Mouse (Mus musculus): ENCODE data around the gene Lrch3.
"Not testable (repeated sequence)": the region's sequence is repeated elsewhere in the genome, so short reads cannot be mapped to it uniquely, and the experiment has no call there.

Lrch3 gene

GRCm38 (mm10) chr16:32913937-32914881, at the start of gene Lrch3:
Gene Lrch3 (plus strand): TSS chr16:32914100.
- peak; percentile 90 for DNase-seq (ENCODE audit: low read depth, low spot score)

GRCm38 (mm10) chr16:32865401-32865800, 48.5 kb upstream of the Lrch3 start:
- peak; percentile 12 for DNase-seq (ENCODE audit: low read depth, low spot score)

DNA sequence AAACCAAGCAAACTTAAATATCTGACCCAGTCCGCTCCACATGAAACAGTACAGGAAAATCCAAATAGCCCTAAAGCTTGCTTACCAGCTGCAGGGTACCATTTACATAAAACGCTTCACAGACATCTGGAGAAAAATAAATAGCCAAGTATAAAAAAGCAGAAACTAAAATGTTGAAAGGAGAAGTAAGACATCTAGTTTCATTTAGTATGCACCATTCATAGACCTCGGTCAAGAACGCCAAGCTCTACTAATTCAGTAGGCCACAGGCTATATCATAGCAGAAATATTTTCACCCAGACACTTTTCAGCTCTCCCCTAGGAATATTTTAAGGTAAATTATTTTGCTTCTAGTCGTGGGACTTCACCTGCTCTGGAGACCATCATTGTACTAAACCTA, 47.2 kb upstream of the Lrch3 start:
- DNase-seq (ENCODE audit: low read depth, low spot score): no peak

DNA sequence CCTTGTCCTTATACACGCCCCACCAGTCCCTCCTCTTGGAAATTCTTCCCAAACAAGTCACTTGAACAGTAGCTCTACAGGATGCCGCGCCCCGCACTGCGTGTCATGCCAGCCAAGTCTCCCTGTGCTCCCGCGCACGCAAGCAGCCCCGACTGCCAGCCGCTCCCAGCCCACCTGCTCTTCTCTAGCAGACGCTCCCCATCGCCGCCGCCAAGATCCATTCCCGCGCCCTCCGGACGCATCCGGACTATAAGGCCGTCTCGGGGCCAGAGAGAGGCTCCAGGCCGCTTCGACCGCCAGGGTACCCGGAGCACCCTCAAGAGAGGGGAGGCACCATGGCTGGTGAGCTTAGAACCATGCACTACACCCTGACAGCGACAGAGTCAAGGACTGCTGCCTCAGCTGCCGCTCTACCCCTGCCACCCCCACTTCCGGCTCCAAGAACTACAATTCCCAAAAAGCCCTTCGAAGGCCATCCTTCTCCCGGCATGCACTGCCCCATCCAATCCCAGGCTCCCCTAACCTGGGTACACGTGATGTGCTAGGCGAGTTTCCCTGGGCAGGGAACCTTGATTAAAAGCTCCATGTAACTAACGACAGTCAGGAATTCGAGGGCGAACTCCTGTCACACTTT, 45.9 kb upstream of the Lrch3 start:
- peak; percentile 96 for DNase-seq (ENCODE audit: low read depth, low spot score)

DNA sequence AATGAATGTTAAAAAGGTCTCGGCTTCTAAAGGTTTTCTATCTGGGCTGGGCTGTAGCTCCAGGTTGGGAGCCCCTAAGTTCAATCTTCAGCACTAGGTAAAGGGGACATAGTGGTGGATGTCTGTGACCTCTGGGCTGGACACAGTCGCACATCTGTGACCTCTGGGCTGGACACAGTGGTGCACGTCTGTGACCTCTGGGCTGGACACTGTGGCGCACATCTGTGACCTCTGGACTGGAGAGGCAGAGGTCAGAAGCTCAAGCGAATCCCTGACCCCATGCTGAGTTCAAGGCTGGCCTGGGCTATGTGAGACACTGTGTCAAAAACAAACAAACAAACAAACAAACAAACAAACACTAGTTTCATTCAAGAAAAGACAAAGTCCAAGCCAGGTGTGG, 43.7 kb upstream of the Lrch3 start:
- DNase-seq (ENCODE audit: low read depth, low spot score): no peak

DNA sequence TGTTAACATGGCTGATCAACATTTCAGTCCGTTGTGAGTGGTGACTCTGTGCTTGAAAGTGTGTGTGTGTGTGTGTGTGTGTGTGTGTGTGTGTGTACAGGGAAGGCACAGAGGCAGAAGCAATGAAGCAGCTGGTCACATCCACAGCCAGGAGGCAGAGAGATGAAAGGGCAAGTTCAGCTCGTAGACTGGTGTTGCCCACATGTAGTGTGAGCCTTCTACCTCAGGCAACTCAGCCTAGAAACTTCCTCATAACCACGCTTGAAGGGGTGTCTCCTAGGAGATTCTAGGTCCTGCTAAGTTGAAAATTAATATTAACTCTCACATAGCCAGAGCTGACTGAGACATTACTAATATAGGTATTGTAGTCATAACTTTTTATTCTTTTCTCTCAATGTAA, 40.5 kb upstream of the Lrch3 start:
- no peak for DNase-seq (ENCODE audit: low read depth, low spot score)

DNA sequence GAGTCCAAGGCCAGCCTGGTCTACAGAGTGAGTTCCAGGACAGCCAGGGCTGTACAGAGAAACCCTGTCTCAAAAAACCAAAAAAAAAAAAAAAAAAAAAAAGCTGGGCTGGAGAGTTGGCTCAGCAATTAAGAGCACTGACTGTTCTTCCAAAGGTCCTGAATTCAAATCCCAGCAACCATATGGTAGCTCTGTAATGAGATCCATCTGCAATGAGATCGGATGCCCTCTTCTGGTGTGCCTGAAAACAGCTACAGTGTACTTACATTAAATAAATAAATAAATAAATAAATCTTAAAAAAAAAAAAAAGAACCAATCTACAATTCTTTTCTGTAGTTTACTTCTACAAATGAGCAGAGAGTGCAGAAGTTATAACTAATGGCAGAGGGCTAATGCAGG, 38.6 kb upstream of the Lrch3 start:
- not testable (repeated sequence) for DNase-seq (ENCODE audit: low read depth, low spot score)

- no peak for DNase-seq (ENCODE audit: low read depth, low spot score)
Measured at GRCm38 (mm10) chr16:32875847-32876246, 38.1 kb upstream of the Lrch3 start.

DNA sequence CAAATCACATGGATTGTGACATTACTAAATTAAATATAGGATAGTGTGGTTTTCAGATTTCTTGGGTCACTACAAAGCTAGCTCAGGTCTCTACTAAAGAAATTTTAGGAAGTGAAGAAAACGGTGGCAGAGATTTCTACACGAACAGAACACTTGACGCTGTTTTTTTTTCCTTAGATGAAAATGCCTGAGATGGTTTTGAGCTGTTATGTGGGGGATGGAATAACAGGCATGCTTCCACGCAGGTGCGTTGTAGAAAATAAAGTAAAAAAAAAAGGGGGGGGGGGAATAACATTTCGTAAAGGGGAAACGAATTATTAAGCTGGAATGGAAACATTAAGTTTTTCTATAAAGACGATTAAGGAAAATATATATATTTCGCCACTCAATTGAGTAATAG, 37.1 kb upstream of the Lrch3 start:
- DNase-seq (ENCODE audit: low read depth, low spot score): no peak

GRCm38 (mm10) chr16:32877343-32878156, 36.4 kb upstream of the Lrch3 start, which contains the start of the genes Fyttd1 and Rubcn:
Gene Fyttd1 (plus strand): TSS chr16:32877500.
Gene Rubcn (minus strand): TSS chr16:32877766.
- DNase-seq (ENCODE audit: low read depth, low spot score): peak; percentile 95

GRCm38 (mm10) chr16:32878157-32878598, 35.7 kb upstream of the Lrch3 start:
- DNase-seq (ENCODE audit: low read depth, low spot score): peak; percentile 24

DNA sequence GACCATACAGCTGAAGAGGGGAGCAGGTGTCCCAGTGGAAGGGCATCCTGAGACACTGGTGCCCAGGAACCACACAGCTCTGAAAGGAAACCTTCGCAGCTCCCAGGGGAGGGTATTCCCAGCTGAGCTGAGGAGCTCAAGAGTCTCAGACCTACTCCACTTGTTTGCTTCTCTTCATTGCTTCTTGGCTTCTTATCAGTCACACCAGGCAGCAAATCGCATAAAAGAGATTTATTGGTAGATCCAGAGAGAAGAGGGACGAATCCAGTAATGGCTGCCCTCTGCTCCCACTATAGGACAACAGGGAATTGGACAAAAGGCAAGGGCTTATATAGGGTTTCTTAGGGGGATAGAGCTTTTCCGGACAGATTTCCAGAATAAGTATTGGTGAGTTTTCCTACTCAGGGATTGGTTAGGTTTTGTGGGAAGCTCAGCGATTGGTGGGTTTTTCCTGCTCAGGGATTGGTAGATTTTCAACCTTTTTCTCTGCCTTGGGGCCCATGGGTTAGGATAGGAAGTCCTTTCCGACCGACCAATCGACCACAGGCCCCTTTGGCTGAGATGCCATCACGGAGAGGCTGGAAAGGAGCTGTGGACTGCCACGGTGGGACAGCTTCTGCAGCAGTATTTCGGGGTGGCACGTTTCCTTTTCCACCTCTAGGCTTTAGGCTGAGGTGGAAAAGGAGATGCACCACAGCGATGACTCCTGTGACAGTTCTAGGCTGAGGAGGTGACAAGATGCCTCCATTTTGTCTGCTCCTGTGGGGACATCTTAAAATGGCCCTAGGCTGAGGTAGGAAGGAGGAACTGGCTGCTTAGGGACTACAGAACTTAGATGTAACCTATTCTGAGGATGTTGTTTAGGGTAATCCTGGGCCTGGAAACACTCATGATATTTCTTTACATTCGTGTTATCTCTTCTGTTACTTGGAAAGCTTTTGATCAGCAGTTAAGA, 34.7 kb upstream of the Lrch3 start:
- peak; percentile 76 for DNase-seq (ENCODE audit: low read depth, low spot score)

- no peak for DNase-seq (ENCODE audit: low read depth, low spot score)
Measured at GRCm38 (mm10) chr16:32881538-32881937, 32.4 kb upstream of the Lrch3 start.

- DNase-seq (ENCODE audit: low read depth, low spot score): peak; percentile 50
Measured at GRCm38 (mm10) chr16:32887996-32888395, 25.9 kb upstream of the Lrch3 start.

DNA sequence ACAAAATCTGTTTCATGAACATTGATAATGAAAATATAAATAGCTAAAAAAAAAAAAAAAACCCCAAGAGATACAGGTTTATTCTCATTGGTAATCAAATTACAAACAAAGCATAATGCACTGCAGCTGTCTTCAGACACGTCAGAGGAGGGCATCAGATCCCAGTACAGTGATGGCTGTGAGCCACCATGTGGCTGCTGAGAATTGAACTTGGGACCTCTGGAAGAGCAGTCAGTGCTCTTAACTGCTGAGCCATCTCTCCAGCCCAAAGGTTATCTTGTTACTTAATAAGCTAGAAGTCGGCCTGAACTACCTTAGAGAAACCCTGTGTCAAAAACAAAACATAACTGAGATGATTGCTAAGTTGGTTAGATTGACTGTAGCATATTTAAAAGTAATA, 24.0 kb upstream of the Lrch3 start:
- DNase-seq (ENCODE audit: low read depth, low spot score): no peak

GRCm38 (mm10) chr16:32896126-32896525, 17.8 kb upstream of the Lrch3 start:
- DNase-seq (ENCODE audit: low read depth, low spot score): no peak

DNA sequence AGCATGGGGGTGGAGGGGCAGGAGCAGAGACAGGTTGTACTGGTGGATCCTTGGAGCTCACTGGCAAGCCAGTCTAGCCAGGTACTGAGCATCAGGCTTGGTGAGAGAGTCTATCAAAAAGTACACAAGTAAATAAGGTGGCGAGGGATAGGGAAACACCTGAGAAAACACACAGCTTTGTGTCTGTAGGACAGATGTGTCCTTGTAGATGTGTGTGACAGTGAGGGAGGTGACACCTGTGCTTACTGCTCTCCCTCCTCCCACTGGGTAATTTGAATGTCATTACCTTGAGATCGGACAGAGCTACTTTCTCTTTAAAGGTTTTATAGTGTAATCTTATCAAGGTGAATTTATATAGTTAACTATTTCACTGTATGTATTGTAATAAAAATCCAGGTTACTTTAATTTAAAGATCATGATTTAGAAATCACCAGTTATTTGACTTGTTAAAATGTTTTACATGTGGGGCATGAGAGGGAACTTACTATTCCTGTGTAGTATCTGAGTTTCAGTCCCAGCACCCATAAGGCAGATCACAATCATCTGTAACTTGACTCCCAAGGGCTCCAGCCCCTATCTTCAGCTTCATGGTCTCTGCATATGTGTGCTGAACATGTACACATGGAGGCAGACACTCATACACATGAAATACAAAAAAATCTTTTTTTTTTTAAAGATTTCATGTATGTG, 12.4 kb upstream of the Lrch3 start:
- no peak for DNase-seq (ENCODE audit: low read depth, low spot score)

DNA sequence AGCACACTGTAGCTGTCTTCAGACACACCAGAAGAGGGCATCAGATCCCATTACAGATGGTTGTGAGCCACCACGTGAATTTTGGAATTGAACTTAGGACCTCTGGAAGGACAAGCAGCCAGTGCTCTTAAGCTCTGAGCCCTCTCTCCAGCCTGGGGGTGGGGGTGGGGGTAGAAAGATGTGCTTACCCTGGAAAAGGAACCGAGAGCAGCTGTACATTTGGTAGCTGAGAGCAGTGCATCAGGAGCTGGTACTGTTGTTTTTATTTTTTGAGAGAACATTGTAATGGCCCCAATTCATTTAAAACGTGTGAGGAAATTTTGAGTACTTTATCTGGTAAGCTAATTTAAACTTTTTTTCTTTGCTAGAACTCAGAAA, 11.9 kb upstream of the Lrch3 start:
- no peak for DNase-seq (ENCODE audit: low read depth, low spot score)

DNA sequence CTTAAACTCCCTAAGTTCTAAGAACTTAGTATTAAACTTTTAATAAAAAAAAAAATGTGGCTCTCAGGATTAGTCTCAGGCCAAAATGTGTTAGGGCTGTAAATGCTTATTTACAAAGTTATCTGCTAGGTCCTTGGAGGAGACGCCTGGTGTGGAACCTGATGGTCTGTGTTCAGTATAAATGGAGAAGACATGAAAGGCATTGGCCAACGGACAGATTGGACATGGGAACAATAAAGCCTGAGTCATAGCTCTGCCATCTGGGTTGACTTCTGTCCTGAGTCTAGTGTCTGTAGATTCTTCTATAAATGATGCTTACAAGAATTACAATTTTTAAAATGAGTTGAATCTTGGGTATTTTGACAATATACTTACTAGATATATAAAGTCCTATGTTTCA, 7.7 kb upstream of the Lrch3 start:
- DNase-seq (ENCODE audit: low read depth, low spot score): no peak

GRCm38 (mm10) chr16:32906727-32907126, 7.2 kb upstream of the Lrch3 start:
- DNase-seq (ENCODE audit: low read depth, low spot score): no peak
